Mouse (Mus musculus) E14TG2a.4 (cell line): ENCODE measurements around the gene Slc39a8.

Experiments used
- CTCF ChIP-seq: conservative IDR thresholded peaks from 2 replicates; pipeline ENCODE4 v1.5.1; 2014; ENCODE audit warnings: low read length
- NANOG ChIP-seq: IDR thresholded peaks from 2 replicates; pipeline ENCODE4 v1.6.1; 2014; ENCODE audit warnings: borderline replicate concordance, low read length, mixed read lengths
- POU5F1 ChIP-seq: IDR thresholded peaks from 2 replicates; pipeline ENCODE4 v1.6.1; 2014; ENCODE audit warnings: low read length, borderline replicate concordance

GRCm38 (mm10) chr3:135872325-135872724 is 47.2 kb downstream of the Slc39a8 start:
- TF ChIP-seq CTCF = no peak
- no peak for TF ChIP-seq POU5F1
- TF ChIP-seq NANOG = no peak
